Mouse (Mus musculus): Measurements from ENCODE around the gene Ptprh. TPM values are rescaled to one million over a fixed set of nuclear protein-coding genes. Genes with fewer than 3 reads are reported as not detected.

Gene Ptprh
- not detected in 2 replicates for polyA plus RNA-seq (2012; ENCODE audit: insufficient read depth, insufficient read length, low replicate concordance, missing spikeins)

DNA sequence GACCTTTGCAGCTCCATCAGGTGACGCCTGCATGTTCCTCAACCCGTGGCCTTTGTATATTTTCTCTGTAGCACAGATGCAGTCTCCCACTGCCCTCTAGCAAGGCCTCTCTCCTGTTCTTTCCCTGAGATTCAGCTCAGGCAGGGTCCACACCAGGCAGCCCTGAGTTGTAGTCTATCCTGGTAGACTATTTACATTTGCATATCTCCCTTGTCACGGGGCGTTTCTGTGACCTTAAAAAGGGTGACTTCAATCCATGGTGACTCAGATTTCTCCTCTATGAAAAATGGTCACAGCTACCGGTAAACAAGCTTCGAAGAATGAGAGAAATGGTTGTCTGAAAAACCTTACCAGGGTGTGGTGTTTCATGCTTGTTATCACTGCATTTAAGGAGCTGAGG is at the start of gene Ptprh:
TSS of gene Ptprh (minus strand) at position 169 of the 400 bp plus-strand sequence.
- Histone ChIP-seq H3K27ac (ENCODE audit: insufficient read depth, low read depth, low read length) (no peak within 1 kb of the TSS), H3K4me1 (ENCODE audit: control insufficient read depth, insufficient read depth, low read length) (no peaks in the 10 kb centered on the region), H3K4me3 (ENCODE audit: insufficient read depth, low read depth, low read length) (no peak within 1 kb of the TSS)
- WGBS: 74% methylated on average over 6 of the region's 6 CpGs
- TF ChIP-seq CTCF (IDR thresholded peaks at IDR 0.05; ENCODE audit: insufficient read depth, low read depth, low read length): no peak
- no peak for TF ChIP-seq POLR2A (IDR thresholded peaks at IDR 0.05; ENCODE audit: insufficient read depth, low read depth, low read length)

DNA sequence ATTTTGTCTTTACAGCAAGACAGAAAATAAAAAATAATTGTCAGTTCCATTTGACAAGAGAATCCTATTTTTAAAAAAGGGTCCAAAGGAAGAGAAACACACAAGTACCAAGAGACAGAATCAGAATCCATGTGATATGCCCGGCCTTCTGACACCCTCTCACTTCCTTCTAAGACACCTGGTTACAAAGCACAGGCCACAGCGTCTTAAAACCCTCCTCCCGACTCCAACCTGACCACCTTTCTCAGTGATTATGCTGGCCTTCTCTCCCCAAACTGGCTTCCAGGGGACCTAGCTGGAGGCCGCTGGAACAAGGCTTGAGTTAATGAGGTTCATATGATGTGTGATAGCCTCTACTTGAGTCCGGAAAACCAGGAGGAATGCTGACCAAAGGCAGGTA is 49.5 kb upstream of the Ptprh start:
- TF ChIP-seq CTCF (IDR thresholded peaks at IDR 0.05; ENCODE audit: insufficient read depth, low read depth, low read length): no peak
- no peak for TF ChIP-seq POLR2A (IDR thresholded peaks at IDR 0.05; ENCODE audit: insufficient read depth, low read depth, low read length)
- Histone ChIP-seq H3K4me1 (ENCODE audit: control insufficient read depth, insufficient read depth, low read length) (peaks cover 28% of the 10 kb centered on the region), H3K4me3 (ENCODE audit: insufficient read depth, low read depth, low read length) (no peak overlapping the region), H3K27ac (ENCODE audit: insufficient read depth, low read depth, low read length) (no peak overlapping the region)
- WGBS: 81% methylated on average over 5 of the region's 5 CpGs

- TF ChIP-seq CTCF (IDR thresholded peaks at IDR 0.05; ENCODE audit: insufficient read depth, low read depth, low read length) (no peak), POLR2A (IDR thresholded peaks at IDR 0.05; ENCODE audit: insufficient read depth, low read depth, low read length) (no peak)
- H3K4me3 ChIP-seq (ENCODE audit: insufficient read depth, low read depth, low read length): no peak overlapping the region
- peaks cover 26% of the 10 kb centered on the region for H3K4me1 ChIP-seq (ENCODE audit: control insufficient read depth, insufficient read depth, low read length)
- 87% methylated on average over 5 of the region's 5 CpGs for WGBS
- H3K27ac ChIP-seq (ENCODE audit: insufficient read depth, low read depth, low read length): no peak overlapping the region
These were observed 48.9 kb upstream of the Ptprh start for GRCm38 (mm10) chr7:4652726-4653125.

DNA sequence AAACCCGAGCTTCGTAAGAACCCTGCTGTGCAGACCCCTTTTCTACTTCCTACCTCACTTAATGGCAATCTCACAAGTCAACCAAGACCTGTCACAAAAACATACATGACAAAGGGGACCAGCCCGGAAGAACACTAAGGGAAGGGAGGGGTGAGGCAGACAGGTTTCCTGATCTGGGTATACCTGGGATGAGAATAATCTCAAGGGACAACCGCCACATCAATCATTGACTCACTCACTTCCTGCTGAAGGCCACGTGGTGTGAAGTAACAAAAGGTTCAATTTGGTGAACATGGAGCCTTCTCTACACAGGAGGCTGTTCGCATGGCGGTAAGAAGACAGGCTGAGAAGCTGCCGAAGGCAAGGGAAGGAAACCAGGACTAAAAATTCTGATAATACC is 47.7 kb upstream of the Ptprh start:
- 72% methylated on average over 8 of the region's 8 CpGs for WGBS
- Histone ChIP-seq H3K27ac (ENCODE audit: insufficient read depth, low read depth, low read length) (no peak overlapping the region), H3K4me3 (ENCODE audit: insufficient read depth, low read depth, low read length) (no peak overlapping the region), H3K4me1 (ENCODE audit: control insufficient read depth, insufficient read depth, low read length) (peaks cover 25% of the 10 kb centered on the region)
- TF ChIP-seq CTCF (IDR thresholded peaks at IDR 0.05; ENCODE audit: insufficient read depth, low read depth, low read length) (no peak), POLR2A (IDR thresholded peaks at IDR 0.05; ENCODE audit: insufficient read depth, low read depth, low read length) (no peak)

- Histone ChIP-seq H3K27ac (ENCODE audit: insufficient read depth, low read depth, low read length) (no peak overlapping the region), H3K4me3 (ENCODE audit: insufficient read depth, low read depth, low read length) (no peak overlapping the region), H3K4me1 (ENCODE audit: control insufficient read depth, insufficient read depth, low read length) (peaks cover 18% of the 10 kb centered on the region)
- WGBS: 80% methylated on average over 2 of the region's 2 CpGs
- TF ChIP-seq CTCF (IDR thresholded peaks at IDR 0.05; ENCODE audit: insufficient read depth, low read depth, low read length): no peak
- TF ChIP-seq POLR2A (IDR thresholded peaks at IDR 0.05; ENCODE audit: insufficient read depth, low read depth, low read length): no peak
These were observed 44.2 kb upstream of the Ptprh start for GRCm38 (mm10) chr7:4647992-4648391.

DNA sequence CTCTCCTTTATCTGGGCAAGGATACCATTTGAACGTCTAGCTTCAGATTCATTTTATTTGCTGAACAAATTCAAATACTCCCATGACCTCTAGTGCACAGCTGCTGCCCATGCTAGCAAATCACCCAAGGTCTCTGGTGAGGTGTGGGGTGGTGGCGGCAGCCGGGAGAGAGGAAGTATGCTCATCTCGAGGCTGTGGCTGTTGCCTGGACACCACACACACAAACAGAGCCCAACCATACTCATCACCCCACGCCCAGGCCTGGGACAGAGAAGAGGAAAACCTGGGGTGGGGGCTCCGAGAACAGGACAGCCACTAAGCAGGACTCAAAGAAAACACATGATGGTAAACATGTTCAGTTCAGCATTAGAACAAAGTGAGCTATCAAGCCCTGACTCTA is 43.5 kb upstream of the Ptprh start:
- TF ChIP-seq CTCF (IDR thresholded peaks at IDR 0.05; ENCODE audit: insufficient read depth, low read depth, low read length) (no peak), POLR2A (IDR thresholded peaks at IDR 0.05; ENCODE audit: insufficient read depth, low read depth, low read length) (no peak)
- 67% methylated on average over 6 of the region's 6 CpGs for WGBS

DNA sequence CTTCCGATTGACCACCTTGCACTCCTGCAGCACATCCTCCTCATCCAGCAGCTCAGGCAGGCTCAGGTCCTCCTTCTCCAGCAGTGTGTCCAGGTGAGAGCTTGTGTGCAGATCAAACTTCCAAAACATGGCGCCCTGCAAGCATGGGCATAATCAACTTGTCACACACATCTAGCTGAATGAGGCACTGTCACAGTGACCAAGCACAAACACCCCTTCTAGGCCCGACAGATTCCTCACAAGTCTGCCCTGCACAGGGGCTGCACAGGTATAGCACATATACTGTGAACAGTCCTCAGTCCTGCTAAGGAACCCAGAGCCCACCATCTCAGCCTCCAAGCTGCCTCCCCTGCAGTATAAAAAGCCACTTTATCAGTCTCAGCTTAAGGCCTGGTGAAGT is 43.0 kb upstream of the Ptprh start:
- TF ChIP-seq CTCF (IDR thresholded peaks at IDR 0.05; ENCODE audit: insufficient read depth, low read depth, low read length): no peak
- TF ChIP-seq POLR2A (IDR thresholded peaks at IDR 0.05; ENCODE audit: insufficient read depth, low read depth, low read length): no peak
- Histone ChIP-seq H3K4me1 (ENCODE audit: control insufficient read depth, insufficient read depth, low read length) (peaks cover 13% of the 10 kb centered on the region), H3K4me3 (ENCODE audit: insufficient read depth, low read depth, low read length) (no peak overlapping the region), H3K27ac (ENCODE audit: insufficient read depth, low read depth, low read length) (no peak overlapping the region)
- 85% methylated on average over 3 of the region's 3 CpGs for WGBS

More for the DNA sequence above, 43.5 kb upstream of the Ptprh start:
- peaks cover 14% of the 10 kb centered on the region for H3K4me1 ChIP-seq (ENCODE audit: control insufficient read depth, insufficient read depth, low read length)
- H3K27ac ChIP-seq (ENCODE audit: insufficient read depth, low read depth, low read length): no peak overlapping the region
- no peak overlapping the region for H3K4me3 ChIP-seq (ENCODE audit: insufficient read depth, low read depth, low read length)

DNA sequence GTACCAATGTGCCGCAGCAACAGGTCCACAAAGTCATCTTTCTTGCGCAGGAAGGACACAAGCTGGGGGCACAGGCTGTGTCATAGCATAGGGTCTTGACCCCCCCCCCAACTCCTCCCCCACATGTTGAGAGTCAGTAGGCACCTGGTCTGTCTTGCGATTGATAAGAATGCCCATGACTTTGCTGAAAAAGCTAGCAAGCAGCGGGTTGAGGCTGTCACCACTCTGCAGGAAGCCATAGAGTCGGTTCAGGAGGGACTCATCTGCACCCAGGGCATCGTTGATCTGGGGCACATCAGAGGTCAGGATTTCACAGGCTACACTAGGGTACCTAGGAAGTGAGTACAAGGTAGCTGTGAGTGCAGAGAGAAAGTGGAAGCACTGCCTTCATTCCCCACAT is 39.4 kb upstream of the Ptprh start:
- H3K4me3 ChIP-seq (ENCODE audit: insufficient read depth, low read depth, low read length): no peak overlapping the region
- no peak overlapping the region for H3K27ac ChIP-seq (ENCODE audit: insufficient read depth, low read depth, low read length)
- 92% methylated on average over 6 of the region's 6 CpGs for WGBS
- TF ChIP-seq CTCF (IDR thresholded peaks at IDR 0.05; ENCODE audit: insufficient read depth, low read depth, low read length) (no peak), POLR2A (IDR thresholded peaks at IDR 0.05; ENCODE audit: insufficient read depth, low read depth, low read length) (no peak)
- peaks cover 7% of the 10 kb centered on the region; the same call in 1 of the 2 replicates for H3K4me1 ChIP-seq (ENCODE audit: control insufficient read depth, insufficient read depth, low read length)

- Histone ChIP-seq H3K4me3 (ENCODE audit: insufficient read depth, low read depth, low read length) (no peak overlapping the region), H3K4me1 (ENCODE audit: control insufficient read depth, insufficient read depth, low read length) (peaks cover 5% of the 10 kb centered on the region; the same call in 1 of the 2 replicates), H3K27ac (ENCODE audit: insufficient read depth, low read depth, low read length) (no peak overlapping the region)
- TF ChIP-seq POLR2A (IDR thresholded peaks at IDR 0.05; ENCODE audit: insufficient read depth, low read depth, low read length) (no peak), CTCF (IDR thresholded peaks at IDR 0.05; ENCODE audit: insufficient read depth, low read depth, low read length) (no peak)
- WGBS: 85% methylated on average over 7 of the region's 7 CpGs
These were observed 38.1 kb upstream of the Ptprh start for GRCm38 (mm10) chr7:4641956-4642355.

GRCm38 (mm10) chr7:4641155-4641554 is 37.3 kb upstream of the Ptprh start:
- H3K27ac ChIP-seq (ENCODE audit: insufficient read depth, low read depth, low read length): no peak overlapping the region
- TF ChIP-seq POLR2A (IDR thresholded peaks at IDR 0.05; ENCODE audit: insufficient read depth, low read depth, low read length): no peak
- no peak for TF ChIP-seq CTCF (IDR thresholded peaks at IDR 0.05; ENCODE audit: insufficient read depth, low read depth, low read length)
- no peaks in the 10 kb centered on the region for H3K4me1 ChIP-seq (ENCODE audit: control insufficient read depth, insufficient read depth, low read length)
- 68% methylated on average over 11 of the region's 11 CpGs for WGBS
- H3K4me3 ChIP-seq (ENCODE audit: insufficient read depth, low read depth, low read length): no peak overlapping the region
